Mouse (Mus musculus) E14TG2a.4 (cell line): Measurements from ENCODE around the gene 1700018F24Rik.
"Not testable (repeated sequence)": the region's sequence is repeated elsewhere in the genome, so short reads cannot be mapped to it uniquely, and the experiment has no call there.

Experiments
- H3K27me3 ChIP-seq: 2 replicates; pipeline ENCODE4 v1.6.1; 2014; ENCODE audit warnings: low read length, control low read depth; ENCODE audit not compliant: insufficient read depth
- H3K36me3 ChIP-seq: 2 replicates; pipeline ENCODE4 v1.6.1; 2014; ENCODE audit warnings: low read length, control low read depth; ENCODE audit not compliant: insufficient read depth
- H3K4me1 ChIP-seq: replicated peaks from 2 replicates; pipeline ENCODE4 v1.6.1; 2014; ENCODE audit warnings: low read depth, low read length, control low read depth
- H3K4me3 ChIP-seq: replicated peaks from 2 replicates; pipeline ENCODE4 v1.5.1; 2014; ENCODE audit warnings: mild to moderate bottlenecking, low read length
- H3K9me3 ChIP-seq: 2 replicates; pipeline ENCODE4 v1.6.1; 2014; ENCODE audit warnings: low read length, control low read depth
- CTCF ChIP-seq: conservative IDR thresholded peaks from 2 replicates; pipeline ENCODE4 v1.5.1; 2014; ENCODE audit warnings: low read length
- NANOG ChIP-seq: IDR thresholded peaks from 2 replicates; pipeline ENCODE4 v1.6.1; 2014; ENCODE audit warnings: borderline replicate concordance, low read length, mixed read lengths
- POU5F1 ChIP-seq: IDR thresholded peaks from 2 replicates; pipeline ENCODE4 v1.6.1; 2014; ENCODE audit warnings: low read length, borderline replicate concordance

Gene 1700018F24Rik

GRCm38 (mm10) chr5:145042690-145043089, at the start of gene 1700018F24Rik:
1700018F24Rik (plus strand) TSS chr5:145042990.
- peaks cover 16% of the 10 kb centered on the region for H3K9me3 ChIP-seq
- not testable (repeated sequence) for H3K4me1 ChIP-seq, H3K36me3 ChIP-seq, H3K27me3 ChIP-seq, H3K4me3 ChIP-seq

DNA sequence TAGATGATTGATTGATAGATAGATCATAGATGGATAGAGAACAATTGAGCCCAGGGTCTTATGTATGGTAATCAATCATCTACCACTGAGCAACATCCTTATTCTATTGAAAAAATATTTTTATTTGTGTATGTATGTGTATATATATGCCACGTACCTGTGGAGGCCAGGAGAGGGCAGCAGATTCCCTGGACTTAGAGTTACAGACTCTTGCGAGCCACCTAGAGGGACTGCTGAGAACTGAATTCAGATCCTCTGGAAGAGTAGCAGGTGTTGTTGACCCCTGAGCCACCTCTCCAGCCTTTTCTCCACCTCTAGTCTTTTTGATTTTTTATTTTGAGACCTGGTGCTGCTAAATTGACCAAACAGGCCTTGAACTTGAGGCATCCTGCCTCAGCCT, 44.3 kb upstream of the 1700018F24Rik start:
- TF ChIP-seq NANOG (no peak), CTCF (peak; percentile 91)
- no peaks in the 10 kb centered on the region for H3K27me3 ChIP-seq
- no peaks in the 10 kb centered on the region for H3K36me3 ChIP-seq
- no peaks in the 10 kb centered on the region for H3K9me3 ChIP-seq
- peaks cover 8% of the 10 kb centered on the region; the same call in 1 of the 2 replicates for H3K4me1 ChIP-seq
- no peak overlapping the region for H3K4me3 ChIP-seq

- Histone ChIP-seq H3K36me3 (no peaks in the 10 kb centered on the region), H3K27me3 (no peaks in the 10 kb centered on the region), H3K4me1 (peaks cover 20% of the 10 kb centered on the region), H3K4me3 (no peak overlapping the region), H3K9me3 (no peaks in the 10 kb centered on the region)
- no peak for TF ChIP-seq NANOG
- no peak for TF ChIP-seq CTCF
- no peak for TF ChIP-seq POU5F1
These were observed 39.4 kb upstream of the 1700018F24Rik start for GRCm38 (mm10) chr5:145003362-145003761.

GRCm38 (mm10) chr5:145004495-145004894, 38.3 kb upstream of the 1700018F24Rik start:
- no peak for TF ChIP-seq CTCF
- no peak for TF ChIP-seq POU5F1
- no peak for TF ChIP-seq NANOG
- H3K4me3 ChIP-seq = no peak overlapping the region
- no peaks in the 10 kb centered on the region for H3K36me3 ChIP-seq
- no peaks in the 10 kb centered on the region for H3K27me3 ChIP-seq
- peaks cover 15% of the 10 kb centered on the region for H3K4me1 ChIP-seq
- H3K9me3 ChIP-seq = no peaks in the 10 kb centered on the region

- TF ChIP-seq NANOG (no peak), CTCF (no peak), POU5F1 (no peak)
- Histone ChIP-seq H3K36me3 (no peaks in the 10 kb centered on the region), H3K9me3 (no peaks in the 10 kb centered on the region), H3K27me3 (no peaks in the 10 kb centered on the region), H3K4me1 (peaks cover 13% of the 10 kb centered on the region), H3K4me3 (no peak overlapping the region)
These were observed 37.2 kb upstream of the 1700018F24Rik start for GRCm38 (mm10) chr5:145005596-145005995.

DNA sequence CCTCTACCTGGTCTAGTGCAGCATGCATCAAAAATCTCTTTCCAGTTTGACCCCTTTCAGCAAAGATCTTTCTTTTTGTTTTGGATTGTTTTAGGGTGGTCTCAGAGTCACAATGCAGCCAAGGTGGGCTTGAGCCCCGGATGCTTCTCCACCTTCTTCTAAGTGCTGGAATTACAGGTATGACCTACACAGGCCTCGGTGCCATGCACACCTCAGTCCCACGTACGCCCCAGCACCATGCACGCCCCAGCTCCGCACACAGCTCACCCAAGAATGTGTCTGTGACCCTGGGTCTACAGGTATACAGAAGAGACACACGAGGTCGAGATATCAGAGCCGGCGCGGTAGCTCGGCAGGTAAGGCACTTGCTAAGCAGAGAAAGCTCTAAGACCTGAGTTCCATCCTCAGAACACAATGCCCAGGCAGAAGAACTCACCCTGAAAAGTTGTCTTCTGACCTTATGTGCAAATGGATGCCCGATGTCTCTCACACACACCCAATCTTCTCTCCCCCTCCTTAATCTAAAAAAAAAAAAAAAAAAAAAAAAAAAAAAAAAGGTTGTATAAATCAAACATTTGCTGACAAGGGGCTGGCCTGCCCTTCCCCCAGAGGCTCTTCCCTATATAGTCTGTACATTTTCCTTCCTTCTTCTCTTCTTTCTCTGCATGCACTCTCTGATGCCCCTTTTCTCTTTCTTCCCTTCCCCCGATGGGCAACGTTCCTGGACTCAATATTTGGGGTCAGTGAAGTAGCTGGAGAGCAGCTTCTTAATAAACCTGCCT, 33.7 kb upstream of the 1700018F24Rik start:
- no peaks in the 10 kb centered on the region for H3K27me3 ChIP-seq
- H3K4me1 ChIP-seq = peaks cover 12% of the 10 kb centered on the region
- H3K36me3 ChIP-seq = no peaks in the 10 kb centered on the region
- no peaks in the 10 kb centered on the region for H3K9me3 ChIP-seq
- no peak overlapping the region for H3K4me3 ChIP-seq
- TF ChIP-seq CTCF = no peak
- no peak for TF ChIP-seq POU5F1
- no peak for TF ChIP-seq NANOG

- Histone ChIP-seq H3K36me3 (no peaks in the 10 kb centered on the region), H3K27me3 (no peaks in the 10 kb centered on the region), H3K4me3 (no peak overlapping the region), H3K4me1 (no peaks in the 10 kb centered on the region), H3K9me3 (no peaks in the 10 kb centered on the region)
- TF ChIP-seq POU5F1 (no peak), CTCF (no peak), NANOG (no peak)
These were observed 28.5 kb upstream of the 1700018F24Rik start for GRCm38 (mm10) chr5:145014278-145014677.

- not testable (repeated sequence) for H3K4me1 ChIP-seq, H3K9me3 ChIP-seq, H3K36me3 ChIP-seq, H3K4me3 ChIP-seq, H3K27me3 ChIP-seq
These were observed 26.0 kb upstream of the 1700018F24Rik start for GRCm38 (mm10) chr5:145016761-145017160.

DNA sequence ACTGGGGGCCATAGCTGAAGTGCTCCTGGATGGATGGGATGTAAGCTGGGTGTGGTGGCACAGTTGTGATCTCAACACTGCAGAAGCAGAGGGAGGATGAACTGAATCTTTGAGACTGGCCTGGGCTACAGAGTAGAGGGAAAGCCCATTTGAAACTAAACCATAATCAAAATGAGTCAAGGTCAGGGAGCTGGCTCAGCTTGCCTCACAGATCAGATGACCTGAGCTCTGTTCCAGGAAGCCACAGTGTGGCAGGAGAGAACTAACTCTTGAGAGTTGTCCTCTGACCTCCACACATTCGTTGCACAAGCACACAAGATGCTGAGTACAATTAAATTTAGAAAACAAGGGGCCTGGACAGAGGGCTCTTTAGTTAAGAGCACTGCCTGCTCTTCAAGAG, 22.5 kb upstream of the 1700018F24Rik start:
- not testable (repeated sequence) for H3K4me3 ChIP-seq, H3K4me1 ChIP-seq, H3K9me3 ChIP-seq, H3K36me3 ChIP-seq, H3K27me3 ChIP-seq

- not testable (repeated sequence) for H3K9me3 ChIP-seq, H3K4me1 ChIP-seq, H3K27me3 ChIP-seq, H3K4me3 ChIP-seq, H3K36me3 ChIP-seq
These were observed 22.1 kb upstream of the 1700018F24Rik start for GRCm38 (mm10) chr5:145020712-145021111.

DNA sequence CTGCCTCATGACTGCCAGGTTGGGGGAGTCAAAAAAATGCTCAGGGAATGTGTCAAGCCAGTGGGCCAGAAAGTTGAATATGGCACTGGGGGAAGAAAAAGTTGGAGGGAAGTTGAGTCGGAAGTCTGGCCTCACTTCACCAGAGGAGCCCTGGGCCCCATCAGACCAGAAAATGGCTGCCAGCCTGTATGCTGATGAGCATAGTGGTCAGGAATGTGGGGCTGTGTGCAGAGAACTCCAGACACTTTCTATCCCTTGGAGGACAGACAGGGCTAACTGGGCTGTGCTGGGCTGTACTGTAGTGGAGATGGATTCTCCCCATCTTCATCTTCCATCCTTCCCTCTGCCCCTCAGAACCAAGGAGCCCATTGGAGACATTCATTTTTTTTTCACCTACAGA, 12.3 kb upstream of the 1700018F24Rik start:
- not testable (repeated sequence) for H3K36me3 ChIP-seq, H3K9me3 ChIP-seq, H3K4me1 ChIP-seq, H3K27me3 ChIP-seq, H3K4me3 ChIP-seq

DNA sequence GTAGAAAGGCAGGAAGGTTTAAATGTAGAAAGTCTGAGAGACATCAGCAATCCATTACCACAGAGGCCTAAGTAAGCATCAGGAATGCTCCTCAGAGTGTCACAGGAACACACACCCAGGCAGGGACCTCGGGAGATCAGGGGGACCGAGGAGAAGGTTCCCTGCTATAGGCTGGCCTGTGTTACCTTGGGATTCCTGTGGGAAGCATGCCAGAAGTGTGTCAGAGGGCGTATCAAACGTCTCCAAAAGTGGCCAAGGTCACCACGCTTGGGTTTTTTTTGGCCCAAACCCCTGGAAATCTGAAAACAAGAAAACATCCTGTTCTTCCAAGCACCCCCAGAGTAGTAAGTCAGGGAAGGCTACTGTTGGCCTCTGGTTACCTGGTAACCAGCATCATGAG, 10.4 kb upstream of the 1700018F24Rik start, which contains the start of gene Gm4871:
TSS of gene Gm4871 (minus strand) at position 364 of the 400 bp plus-strand sequence.
- not testable (repeated sequence) for H3K4me3 ChIP-seq, H3K27me3 ChIP-seq, H3K9me3 ChIP-seq, H3K36me3 ChIP-seq, H3K4me1 ChIP-seq
